ENCODE assay signal across 8 mouse cellular contexts in genomic region chr4:46451758-46452480, GRCm38 (mm10). TPM values are rescaled to one million over a fixed set of nuclear protein-coding genes. Genes with fewer than 3 reads are reported as not detected.
DNase-seq lines count a peak whose midpoint lies in the region; ATAC-seq lines count a peak whose summit lies in the region.

No protein-coding gene starts in this region.

- H3K4me2 ChIP-seq in embryonic facial prominence, embryonic 15.5 days (replicated peaks) = peak overlapping the region; percentile 86
- H3K4me2 ChIP-seq in heart, embryonic 12.5 days = peak overlapping the region; percentile 84
- H3K4me2 ChIP-seq in kidney, embryonic 16.5 days (replicated peaks; ENCODE audit: low read depth, low read length) = peak overlapping the region; percentile 74
- H3K4me2 ChIP-seq in liver, embryonic 11.5 days = peak overlapping the region; percentile 95

- H3K9ac ChIP-seq in embryonic facial prominence, embryonic 15.5 days = peak overlapping the region; percentile 97
- peak overlapping the region; percentile 99 for H3K9ac ChIP-seq in heart, embryonic 12.5 days
- H3K9ac ChIP-seq in kidney, embryonic 16.5 days (replicated peaks; ENCODE audit: low read length) = peak overlapping the region; percentile 100
- H3K9ac ChIP-seq in liver, embryonic 11.5 days (ENCODE audit: low read depth, low read length) = peak overlapping the region; percentile 100

- no peaks in the 10 kb centered on the region for H3K27me3 ChIP-seq in embryonic facial prominence, embryonic 15.5 days
- H3K27me3 ChIP-seq in heart, embryonic 12.5 days (replicated peaks) = no peaks in the 10 kb centered on the region
- H3K27me3 ChIP-seq in kidney, embryonic 16.5 days (ENCODE audit: insufficient read depth, low read length) = no peaks in the 10 kb centered on the region
- no peaks in the 10 kb centered on the region for H3K27me3 ChIP-seq in liver, embryonic 11.5 days (replicated peaks; ENCODE audit: control insufficient read depth, insufficient read depth, low read length)
- no peaks in the 10 kb centered on the region for H3K27me3 ChIP-seq in splenic B cell, adult 2 months (ENCODE audit: control insufficient read depth, insufficient read depth, low read length, poor library complexity, severe bottlenecking)

- H3K9me3 ChIP-seq in embryonic facial prominence, embryonic 15.5 days (replicated peaks) = no peaks in the 10 kb centered on the region
- no peaks in the 10 kb centered on the region for H3K9me3 ChIP-seq in heart, embryonic 12.5 days (replicated peaks)
- H3K9me3 ChIP-seq in kidney, embryonic 16.5 days (ENCODE audit: low read length) = no peaks in the 10 kb centered on the region
- H3K9me3 ChIP-seq in liver, embryonic 11.5 days (ENCODE audit: control insufficient read depth, low read length) = no peaks in the 10 kb centered on the region

- peak; percentile 72 for DNase-seq in 416B (ENCODE audit: low read depth)
- peak; percentile 70 for DNase-seq in adrenal gland, postnatal 25 days
- DNase-seq in liver, embryonic 11.5 days (ENCODE audit: low spot score) = peak; percentile 79
- peak; percentile 60 to 74 for DNase-seq in natural killer cell, adult 2 months (ENCODE audit: low spot score in 2 of 2)
- peak; percentile 79 for DNase-seq in splenic B cell, adult 2 months (ENCODE audit: low read depth, low spot score)

- H3K36me3 ChIP-seq in embryonic facial prominence, embryonic 15.5 days = no peaks in the 10 kb centered on the region
- H3K36me3 ChIP-seq in heart, embryonic 12.5 days = peaks cover 2% of the 10 kb centered on the region; the same call in 1 of the 2 replicates
- no peaks in the 10 kb centered on the region for H3K36me3 ChIP-seq in kidney, embryonic 16.5 days (ENCODE audit: insufficient read depth, low read length)
- no peaks in the 10 kb centered on the region for H3K36me3 ChIP-seq in liver, embryonic 11.5 days (ENCODE audit: control insufficient read depth, insufficient read depth, low read length)
- H3K36me3 ChIP-seq in splenic B cell, adult 2 months (ENCODE audit: control insufficient read depth, insufficient read depth, low read length, poor library complexity, severe bottlenecking) = no peaks in the 10 kb centered on the region

- H3K4me1 ChIP-seq in embryonic facial prominence, embryonic 15.5 days = peaks cover 45% of the 10 kb centered on the region
- peaks cover 48% of the 10 kb centered on the region for H3K4me1 ChIP-seq in heart, embryonic 12.5 days (replicated peaks)
- peaks cover 34% of the 10 kb centered on the region for H3K4me1 ChIP-seq in kidney, embryonic 16.5 days (ENCODE audit: insufficient read depth, low read length)
- peaks cover 58% of the 10 kb centered on the region for H3K4me1 ChIP-seq in liver, embryonic 11.5 days (replicated peaks; ENCODE audit: control insufficient read depth, insufficient read depth, low read length)

- under 1% methylated on average over 89 of the region's 111 CpGs for WGBS in embryonic facial prominence, embryonic 15.5 days
- WGBS in heart, embryonic 12.5 days = under 1% methylated on average over 93 of the region's 111 CpGs
- WGBS in kidney, embryonic 16.5 days = under 1% methylated on average over 80 of the region's 111 CpGs
- WGBS in liver, embryonic 11.5 days = under 1% methylated on average over 107 of the region's 111 CpGs

- ATAC-seq in embryonic facial prominence, embryonic 15.5 days (ENCODE audit: insufficient number of reproducible peaks, low FRiP score, low TSS enrichment, low read depth) = peak; percentile 26
- peak; percentile 24 for ATAC-seq in heart, embryonic 12.5 days (ENCODE audit: insufficient number of reproducible peaks, low FRiP score)
- peak; percentile 36 for ATAC-seq in kidney, embryonic 16.5 days (ENCODE audit: low FRiP score, low TSS enrichment)
- ATAC-seq in liver, embryonic 11.5 days (replicated peaks; ENCODE audit: low FRiP score) = peak; percentile 4

- peak overlapping the region; percentile 79 for H3K4me3 ChIP-seq in embryonic facial prominence, embryonic 15.5 days (replicated peaks)
- peak overlapping the region; percentile 98 for H3K4me3 ChIP-seq in heart, embryonic 12.5 days
- H3K4me3 ChIP-seq in kidney, embryonic 16.5 days (ENCODE audit: low read length) = peak overlapping the region; percentile 92
- H3K4me3 ChIP-seq in liver, embryonic 11.5 days (ENCODE audit: low read depth, low read length) = peak overlapping the region; percentile 98

- peak overlapping the region; percentile 99 for H3K27ac ChIP-seq in embryonic facial prominence, embryonic 15.5 days (replicated peaks)
- H3K27ac ChIP-seq in heart, embryonic 12.5 days (ENCODE audit: poor library complexity, severe bottlenecking) = peak overlapping the region; percentile 100
- H3K27ac ChIP-seq in kidney, embryonic 16.5 days (ENCODE audit: low read length) = peak overlapping the region; percentile 99
- H3K27ac ChIP-seq in liver, embryonic 11.5 days (ENCODE audit: low read depth, low read length) = peak overlapping the region; percentile 100

RNA-seq across cellular contexts. Expression of gene Anp32b, which starts 1.2 kb away (rescaled TPM):
- total RNA-seq in adrenal gland, postnatal 25 days (2021) = 140 and 161 TPM in 2 replicates
- polyA plus RNA-seq in embryonic facial prominence, embryonic 15.5 days (2015; fragmentation: Nextera tagmentation; extraction: Ambion mirVana) = 259 and 284 TPM in 2 replicates
- 209 and 214 TPM in 2 replicates for polyA plus RNA-seq in heart, embryonic 12.5 days (2016; fragmentation: Nextera tagmentation; extraction: Ambion mirVana)
- 284 and 308 TPM in 2 replicates for polyA plus RNA-seq in kidney, embryonic 16.5 days (2015; fragmentation: Nextera tagmentation; extraction: Ambion mirVana)
- 586 and 618 TPM in 2 replicates for polyA plus RNA-seq in liver, embryonic 11.5 days (2014; fragmentation: Nextera tagmentation; extraction: Ambion mirVana)

RNA-seq across cellular contexts. Expression of gene Nans, which starts 37.1 kb away (rescaled TPM):
- total RNA-seq in adrenal gland, postnatal 25 days (2021) = 35.0 and 38.5 TPM in 2 replicates
- 79.8 and 85.1 TPM in 2 replicates for polyA plus RNA-seq in embryonic facial prominence, embryonic 15.5 days (2015; fragmentation: Nextera tagmentation; extraction: Ambion mirVana)
- 62.2 and 68.3 TPM in 2 replicates for polyA plus RNA-seq in heart, embryonic 12.5 days (2016; fragmentation: Nextera tagmentation; extraction: Ambion mirVana)
- 75.7 and 78.5 TPM in 2 replicates for polyA plus RNA-seq in kidney, embryonic 16.5 days (2015; fragmentation: Nextera tagmentation; extraction: Ambion mirVana)
- polyA plus RNA-seq in liver, embryonic 11.5 days (2014; fragmentation: Nextera tagmentation; extraction: Ambion mirVana) = 108 and 109 TPM in 2 replicates

RNA-seq across cellular contexts. Expression of gene Hemgn, which starts 38.6 kb away (rescaled TPM):
- total RNA-seq in adrenal gland, postnatal 25 days (2021) = not detected in 2 replicates
- polyA plus RNA-seq in embryonic facial prominence, embryonic 15.5 days (2015; fragmentation: Nextera tagmentation; extraction: Ambion mirVana) = 0.68 and 1.0 TPM in 2 replicates
- polyA plus RNA-seq in heart, embryonic 12.5 days (2016; fragmentation: Nextera tagmentation; extraction: Ambion mirVana) = 9.7 and 12.4 TPM in 2 replicates
- 1.4 and 1.5 TPM in 2 replicates for polyA plus RNA-seq in kidney, embryonic 16.5 days (2015; fragmentation: Nextera tagmentation; extraction: Ambion mirVana)
- 206 and 233 TPM in 2 replicates for polyA plus RNA-seq in liver, embryonic 11.5 days (2014; fragmentation: Nextera tagmentation; extraction: Ambion mirVana)

Comparison
In these comparisons a context has a peak if more than half of its experiments do, and no peak if none do; other contexts are left out.
1. Peak in every context shown above with its lines: DNase-seq, ATAC-seq, H3K4me3 ChIP-seq and H3K27ac ChIP-seq.
2. RNA of gene Hemgn, which starts 38.6 kb away (polyA plus RNA-seq): 206 to 233 TPM in liver, embryonic 11.5 days; 9.7 to 12.4 TPM in heart, embryonic 12.5 days, 1.4 to 1.5 TPM in kidney, embryonic 16.5 days and 0.68 to 1.0 TPM in embryonic facial prominence, embryonic 15.5 days; every median in the first group is over 10 times any median in the second.